Mouse (Mus musculus) liver, adult 2 months (tissue): ENCODE data around the gene Tpm4. TPM values are rescaled to one million over a fixed set of nuclear protein-coding genes. Genes with fewer than 3 reads are reported as not detected.

Experiments used
- DNase-seq: peaks from one replicate; pipeline ENCODE4 v3.0.0-alpha.2; 2011; ENCODE audit warnings: low read depth, low spot score; ENCODE audit errors: extremely low read depth
- H3K27ac ChIP-seq: fragments of 200-500 bp; replicated peaks from 2 replicates; pipeline ENCODE4 v1.5.1; 2012; ENCODE audit warnings: low read depth, mild to moderate bottlenecking, control low read depth, inconsistent platforms, low read length; ENCODE audit not compliant: insufficient read depth
- H3K27me3 ChIP-seq: fragments of 200-500 bp; 2 replicates; pipeline ENCODE4 v1.6.1; 2012; ENCODE audit warnings: mild to moderate bottlenecking, moderate library complexity, low read length, inconsistent platforms; ENCODE audit not compliant: control insufficient read depth, insufficient read depth
- H3K36me3 ChIP-seq: fragments of 200-500 bp; 2 replicates; pipeline ENCODE4 v1.6.1; 2012; ENCODE audit warnings: low read length, inconsistent platforms; ENCODE audit not compliant: control insufficient read depth, insufficient read depth
- H3K4me1 ChIP-seq: fragments of 200-500 bp; 2 replicates; pipeline ENCODE4 v1.6.1; 2011; ENCODE audit warnings: low read length; ENCODE audit not compliant: control insufficient read depth, insufficient read depth
- H3K4me3 ChIP-seq: fragments of 200-500 bp; 2 replicates; pipeline ENCODE4 v1.5.1; 2011; ENCODE audit warnings: low read depth, mild to moderate bottlenecking, control low read depth, low read length, moderate library complexity; ENCODE audit not compliant: insufficient read depth
- H3K79me2 ChIP-seq: fragments of 200-500 bp; 2 replicates; pipeline ENCODE4 v1.6.1; 2012; ENCODE audit warnings: inconsistent platforms, mild to moderate bottlenecking, low read length, moderate library complexity; ENCODE audit not compliant: control insufficient read depth, insufficient read depth
- H3K9ac ChIP-seq: fragments of 200-500 bp; 2 replicates; pipeline ENCODE4 v1.6.1; 2012; ENCODE audit warnings: low read depth, mild to moderate bottlenecking, control low read depth, inconsistent platforms, low read length
- CTCF ChIP-seq: fragments of 200-500 bp; IDR thresholded peaks from 2 replicates; pipeline ENCODE4 v1.5.1; 2011; ENCODE audit warnings: low read depth, low read length, control low read depth
- POLR2A ChIP-seq: fragments of 200-500 bp; IDR thresholded peaks from 2 replicates; pipeline ENCODE4 v1.6.1; 2011; ENCODE audit warnings: low read length, control low read depth; ENCODE audit not compliant: insufficient read depth; ENCODE audit errors: extremely low read depth
- WGBS: fragments of 180-500 bp; shearing (Covaris S2); methylation state at CpG from one replicate; pipeline ENCODE4 v1.1.7; 2018; 5-methylcytosine and 5-hydroxymethylcytosine counted together
- polyA plus RNA-seq: library from polyadenylated mRNA; depleted of rRNA; stranded (reverse); fragments of >200 nt; gene quantifications from 2 replicates; pipeline ENCODE4 v1.2.3, GENCODE M21; 2012
- total RNA-seq: library from RNA; depleted of rRNA; stranded (reverse); fragments of >200 nt; gene quantifications from 2 replicates; pipeline ENCODE4 v1.2.3, GENCODE M21; 2014

Tpm4 gene
- total and polyA plus RNA-seq, 2 experiments, result 10.1 to 23.8 TPM

- TF ChIP-seq POLR2A (no peak), CTCF (no peak)
- Histone ChIP-seq H3K27me3 (no peaks in the 10 kb centered on the region), H3K36me3 (peaks cover 36% of the 10 kb centered on the region), H3K9ac (no peak overlapping the region), H3K79me2 (no peaks in the 10 kb centered on the region), H3K4me3 (no peak overlapping the region), H3K27ac (peak overlapping the region; percentile 39; the same call in 1 of the 2 replicates), H3K4me1 (peaks cover 9% of the 10 kb centered on the region)
- no peak for DNase-seq
- 52% methylated on average over 3 of the region's 3 CpGs for WGBS
Measured at GRCm38 (mm10) chr8:72145511-72145910, 10.7 kb downstream of the Tpm4 start.

- Histone ChIP-seq H3K4me1 (peaks cover 9% of the 10 kb centered on the region), H3K27me3 (no peaks in the 10 kb centered on the region), H3K36me3 (peaks cover 33% of the 10 kb centered on the region), H3K79me2 (no peaks in the 10 kb centered on the region), H3K9ac (no peak overlapping the region), H3K4me3 (no peak overlapping the region), H3K27ac (peak overlapping the region; percentile 39; the same call in 1 of the 2 replicates)
- WGBS, result 10% methylated on average over 1 of the region's 1 CpGs
- DNase-seq, result peak; percentile 99
- TF ChIP-seq POLR2A (no peak), CTCF (no peak)
Measured at GRCm38 (mm10) chr8:72146056-72146455, 11.3 kb downstream of the Tpm4 start.

DNA sequence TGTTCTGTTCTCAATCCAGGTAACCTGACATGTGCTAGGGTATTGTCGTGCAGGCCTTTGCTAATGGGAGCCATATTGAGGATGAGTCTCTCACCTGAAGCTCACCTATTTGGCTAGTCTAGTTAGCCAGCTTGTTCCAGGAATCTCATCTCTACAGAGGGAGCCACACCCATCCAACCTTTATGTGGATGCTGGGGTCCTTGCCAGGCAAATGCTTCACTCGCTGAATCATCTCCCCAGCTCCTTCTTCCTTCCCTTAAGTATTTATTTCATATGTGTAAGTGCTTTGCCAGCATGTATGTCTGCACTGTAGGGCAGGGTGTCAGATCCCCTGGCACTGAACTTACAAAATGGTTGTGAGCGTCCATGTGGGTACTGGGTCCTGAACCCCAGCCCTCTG is 11.8 kb downstream of the Tpm4 start:
- no peak overlapping the region for H3K9ac ChIP-seq
- DNase-seq, result no peak
- TF ChIP-seq CTCF (no peak), POLR2A (no peak)
- no peaks in the 10 kb centered on the region for H3K27me3 ChIP-seq
- WGBS, result 59% methylated on average over 3 of the region's 3 CpGs
- peaks cover 34% of the 10 kb centered on the region for H3K36me3 ChIP-seq
- H3K27ac ChIP-seq, result no peak overlapping the region
- H3K4me1 ChIP-seq, result peaks cover 9% of the 10 kb centered on the region
- H3K4me3 ChIP-seq, result no peak overlapping the region
- H3K79me2 ChIP-seq, result no peaks in the 10 kb centered on the region

GRCm38 (mm10) chr8:72147266-72147665 is 12.5 kb downstream of the Tpm4 start:
- no peak overlapping the region for H3K27ac ChIP-seq
- no peak for TF ChIP-seq CTCF
- no peak for TF ChIP-seq POLR2A
- H3K36me3 ChIP-seq, result peaks cover 30% of the 10 kb centered on the region
- no peak overlapping the region for H3K9ac ChIP-seq
- peaks cover 9% of the 10 kb centered on the region for H3K4me1 ChIP-seq
- no peaks in the 10 kb centered on the region for H3K79me2 ChIP-seq
- no peak for DNase-seq
- WGBS, result 85% methylated on average over 2 of the region's 2 CpGs
- H3K27me3 ChIP-seq, result no peaks in the 10 kb centered on the region
- no peak overlapping the region for H3K4me3 ChIP-seq

DNA sequence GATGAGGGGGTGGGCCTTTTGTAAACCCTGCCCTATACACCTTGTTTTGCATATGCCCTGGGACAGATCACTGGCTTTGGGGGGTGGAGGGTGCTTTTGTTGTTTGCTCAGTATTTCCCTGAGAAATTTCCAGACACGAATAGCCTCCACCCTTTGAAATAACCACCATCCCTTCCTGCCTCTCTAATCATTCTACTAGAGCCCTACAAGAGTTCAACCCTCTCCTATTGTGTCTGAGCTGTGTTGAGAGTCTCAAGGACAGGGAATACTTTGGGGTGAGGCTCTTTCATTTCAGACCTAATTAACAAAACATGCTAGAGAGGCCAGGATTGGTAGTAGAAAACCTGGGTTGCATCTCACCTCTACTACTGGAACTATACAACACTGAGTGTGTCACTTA is 14.3 kb downstream of the Tpm4 start:
- peaks cover 27% of the 10 kb centered on the region for H3K36me3 ChIP-seq
- no peaks in the 10 kb centered on the region for H3K27me3 ChIP-seq
- H3K27ac ChIP-seq, result no peak overlapping the region
- DNase-seq, result no peak
- H3K4me1 ChIP-seq, result peaks cover 11% of the 10 kb centered on the region
- no peaks in the 10 kb centered on the region for H3K79me2 ChIP-seq
- H3K4me3 ChIP-seq, result no peak overlapping the region
- WGBS, result 68% methylated on average over 1 of the region's 1 CpGs
- no peak overlapping the region for H3K9ac ChIP-seq
- TF ChIP-seq CTCF (no peak), POLR2A (no peak)

- H3K27ac ChIP-seq, result no peak overlapping the region
- no peak overlapping the region for H3K4me3 ChIP-seq
- WGBS, result 77% methylated on average over 3 of the region's 3 CpGs
- H3K79me2 ChIP-seq, result no peaks in the 10 kb centered on the region
- no peaks in the 10 kb centered on the region for H3K27me3 ChIP-seq
- TF ChIP-seq POLR2A (no peak), CTCF (no peak)
- DNase-seq, result no peak
- H3K36me3 ChIP-seq, result peaks cover 24% of the 10 kb centered on the region
- H3K4me1 ChIP-seq, result peaks cover 5% of the 10 kb centered on the region; the same call in 1 of the 2 replicates
- no peak overlapping the region for H3K9ac ChIP-seq
Measured at GRCm38 (mm10) chr8:72151418-72152078, 16.8 kb downstream of the Tpm4 start.
